Mouse (Mus musculus): ENCODE results near the gene Cpm.

Gene Cpm

DNA sequence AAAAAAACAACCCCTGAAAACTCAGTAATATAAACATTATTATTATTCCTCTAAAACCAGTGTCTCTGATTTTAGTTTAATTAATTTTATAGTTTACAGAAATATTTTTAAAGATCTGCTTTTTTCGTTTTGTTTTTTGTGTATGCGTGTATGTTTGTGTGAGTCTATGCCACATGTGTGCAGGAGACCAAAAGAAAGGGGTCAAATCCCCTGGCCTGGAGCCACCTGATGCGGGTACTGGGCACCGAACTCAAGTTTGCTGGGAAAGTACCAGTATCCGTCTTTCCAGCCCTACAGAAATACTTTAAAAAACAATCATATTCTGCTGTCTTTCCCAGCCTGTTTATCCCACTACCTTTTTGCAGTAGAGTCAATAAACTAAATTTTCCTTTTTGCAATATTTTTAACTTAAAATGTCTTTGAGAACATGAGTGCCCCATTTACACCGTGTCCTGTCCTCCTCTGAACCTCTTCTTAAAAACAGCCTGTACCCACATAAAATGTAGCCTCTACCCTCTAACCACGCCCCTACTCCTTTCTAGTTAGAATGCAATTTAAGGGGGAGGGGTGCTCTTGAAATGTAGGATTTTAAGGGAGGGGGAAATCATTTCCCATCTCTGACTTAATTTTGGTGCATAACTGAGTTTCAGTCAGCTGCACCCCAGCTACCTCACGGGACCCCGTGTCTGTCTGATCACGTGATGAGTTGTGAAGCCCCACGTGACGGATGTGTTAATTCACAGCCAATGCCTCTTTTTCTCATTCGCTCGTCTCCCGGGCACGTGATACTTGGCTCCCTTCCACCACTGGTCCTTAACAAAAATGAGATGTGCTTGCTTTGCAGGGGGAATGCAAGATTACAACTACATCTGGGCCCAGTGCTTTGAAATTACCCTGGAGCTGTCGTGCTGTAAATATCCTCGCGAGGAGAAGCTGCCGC lies 46.1 kb downstream of the Cpm start:
- peak; percentile 30 to 72 for DNase-seq (ENCODE audit: low spot score in 2 of 2)

DNA sequence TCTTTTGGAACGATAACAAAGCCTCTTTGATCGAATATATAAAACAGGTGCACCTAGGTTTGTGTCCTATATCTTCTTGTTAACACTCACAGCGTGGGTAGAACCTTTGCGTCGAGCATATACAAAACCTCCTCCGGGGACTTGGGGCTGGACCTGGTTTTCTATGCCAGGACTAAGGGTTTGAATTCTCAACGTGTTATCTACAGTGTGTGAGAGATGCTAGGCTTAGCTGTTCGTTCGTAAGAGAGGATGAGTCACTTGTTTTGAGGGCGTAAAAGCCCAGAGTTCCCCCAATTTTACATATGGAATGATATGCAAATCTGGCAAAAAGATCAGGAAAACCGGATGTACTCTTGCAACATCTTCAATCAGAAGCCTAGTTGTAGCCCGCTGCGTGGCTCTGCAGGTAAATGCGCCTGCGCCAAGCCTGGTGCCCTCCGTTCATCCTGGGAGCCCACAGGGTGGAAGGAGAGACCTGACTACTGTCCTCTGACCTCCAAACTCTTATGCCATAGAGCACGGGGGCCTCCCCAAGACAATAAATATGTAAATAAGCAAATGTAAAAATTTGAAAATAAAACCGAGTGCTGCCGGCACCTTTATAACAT lies 46.8 kb downstream of the Cpm start:
- no peak for DNase-seq (ENCODE audit: low spot score in 2 of 2)

- DNase-seq (ENCODE audit: low spot score in 2 of 2): peak; percentile 11 to 29
Measured at GRCm38 (mm10) chr10:117676644-117677313, 47.5 kb downstream of the Cpm start.

GRCm38 (mm10) chr10:117677494-117678236 lies 48.4 kb downstream of the Cpm start:
- no peak for DNase-seq (ENCODE audit: low spot score in 2 of 2)

GRCm38 (mm10) chr10:117678357-117678756 lies 49.1 kb downstream of the Cpm start:
- DNase-seq (ENCODE audit: low spot score in 2 of 2): no peak

DNA sequence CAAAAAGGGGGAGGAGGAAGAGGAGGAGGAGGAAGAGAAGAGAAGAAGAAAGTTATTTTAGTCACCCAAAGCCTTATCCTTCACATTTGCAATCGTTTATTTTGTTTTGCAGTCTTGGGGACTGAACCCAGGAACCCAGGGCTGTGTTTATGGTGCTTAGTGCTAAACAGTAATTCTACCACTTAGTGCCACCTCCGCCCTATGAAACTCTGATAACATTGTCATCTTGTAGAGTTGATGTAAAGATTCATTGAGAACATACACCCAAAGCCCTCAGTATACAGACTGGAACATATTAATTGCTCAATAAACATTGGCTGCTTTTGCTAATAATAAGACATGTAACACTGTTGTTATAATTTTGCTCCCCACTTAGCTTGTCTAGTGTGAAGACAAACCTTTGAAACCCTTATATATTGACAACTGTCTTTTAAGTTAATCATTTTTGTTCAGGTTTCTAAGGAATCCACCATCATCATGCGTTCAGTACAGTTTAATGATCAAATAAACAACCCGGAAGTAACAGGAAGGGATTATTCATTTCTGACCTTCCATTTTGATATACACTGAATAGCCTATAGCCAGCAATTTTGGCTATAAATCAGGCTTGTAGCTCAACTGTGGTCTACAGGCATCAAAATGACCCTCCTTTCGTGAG lies 49.9 kb downstream of the Cpm start:
- no peak for DNase-seq (ENCODE audit: low spot score in 2 of 2)

DNA sequence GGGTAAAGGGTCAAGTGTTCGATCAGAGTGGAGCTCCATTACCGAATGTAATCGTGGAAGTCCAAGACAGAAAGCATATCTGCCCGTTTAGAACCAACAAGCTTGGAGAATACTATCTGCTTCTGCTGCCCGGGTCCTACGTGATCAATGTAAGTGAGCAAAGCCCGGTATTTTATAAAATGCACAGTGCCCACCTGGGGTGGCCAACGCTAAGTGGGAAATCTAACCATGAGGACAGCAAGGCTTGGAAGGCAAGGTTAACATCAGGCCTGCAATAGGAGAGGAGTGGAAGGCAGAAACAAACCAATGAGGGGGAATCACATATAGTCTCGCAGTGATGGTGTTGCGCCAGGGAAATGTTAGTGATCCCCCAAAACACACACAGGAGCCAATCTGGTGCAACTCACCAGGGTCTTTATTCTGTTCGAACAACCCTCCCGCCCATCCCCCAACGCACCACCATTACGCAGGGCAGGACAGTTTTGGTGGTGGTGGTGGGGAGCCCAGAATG lies 50.7 kb downstream of the Cpm start:
- no peak for DNase-seq (ENCODE audit: low spot score in 2 of 2)

- no peak for DNase-seq (ENCODE audit: low spot score in 2 of 2)
Measured at GRCm38 (mm10) chr10:117680868-117681513, 51.7 kb downstream of the Cpm start.

- no peak for DNase-seq (ENCODE audit: low spot score in 2 of 2)
Measured at GRCm38 (mm10) chr10:117681543-117681942, 52.2 kb downstream of the Cpm start.

- no peak for DNase-seq (ENCODE audit: low spot score in 2 of 2)
Measured at GRCm38 (mm10) chr10:117681999-117682857, 52.9 kb downstream of the Cpm start.

- no peak for DNase-seq (ENCODE audit: low spot score in 2 of 2)
Measured at GRCm38 (mm10) chr10:117682858-117683733, 53.8 kb downstream of the Cpm start.

DNA sequence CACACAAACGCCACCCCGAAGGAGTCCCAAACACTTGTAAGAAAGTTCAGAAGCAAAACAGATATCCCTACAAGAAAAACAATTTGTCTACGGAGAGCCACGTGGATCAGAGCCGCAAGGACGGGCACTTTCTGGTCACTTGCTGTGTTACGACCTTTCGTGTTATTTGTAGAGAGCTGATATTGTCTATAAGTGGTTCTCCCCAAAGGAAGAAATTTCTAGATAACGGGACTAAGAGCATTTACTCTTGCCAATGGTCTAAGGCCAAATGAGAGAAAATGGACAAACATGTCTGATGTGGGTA lies 54.4 kb downstream of the Cpm start:
- no peak for DNase-seq (ENCODE audit: low spot score in 2 of 2)

GRCm38 (mm10) chr10:117684298-117685170 lies 55.2 kb downstream of the Cpm start:
- no peak for DNase-seq (ENCODE audit: low spot score in 2 of 2)

- no peak for DNase-seq (ENCODE audit: low spot score in 2 of 2)
Measured at GRCm38 (mm10) chr10:117685171-117685848, 56.0 kb downstream of the Cpm start.

DNA sequence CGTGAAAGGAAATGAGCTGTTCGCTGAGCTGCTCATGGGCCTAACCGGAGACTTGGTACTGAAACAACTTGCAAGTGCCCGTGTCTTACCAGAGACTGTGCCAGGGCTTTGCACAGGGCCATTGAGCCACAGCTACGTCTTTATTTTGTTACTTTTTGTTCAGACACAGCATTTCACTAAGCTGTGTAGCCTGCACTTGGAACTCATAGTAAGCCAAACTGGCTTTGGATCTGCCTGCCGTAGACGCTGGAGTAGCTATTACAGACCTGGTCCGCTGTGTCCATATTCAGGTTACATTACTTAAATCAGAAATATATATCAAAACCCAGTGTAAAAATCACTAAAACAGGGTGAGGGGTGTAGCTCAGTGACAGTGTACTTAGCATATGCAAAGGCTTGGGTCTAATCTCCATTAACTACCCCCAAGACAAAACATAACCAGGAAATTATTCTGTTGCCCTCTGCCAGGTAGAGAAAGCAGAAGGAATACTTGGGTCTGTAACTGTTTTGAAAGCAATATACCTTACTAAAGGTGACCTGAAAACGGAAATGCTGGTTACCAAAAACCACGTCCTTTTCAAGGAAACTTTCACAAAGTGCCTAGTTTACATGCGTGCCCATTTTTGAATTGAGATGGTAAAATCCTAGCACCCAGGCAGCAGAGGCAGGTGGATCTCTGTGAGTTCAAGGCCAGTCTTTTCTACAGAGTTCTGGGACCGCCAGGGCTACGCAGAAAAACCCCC lies 56.7 kb downstream of the Cpm start:
- no peak for DNase-seq (ENCODE audit: low spot score in 2 of 2)

DNA sequence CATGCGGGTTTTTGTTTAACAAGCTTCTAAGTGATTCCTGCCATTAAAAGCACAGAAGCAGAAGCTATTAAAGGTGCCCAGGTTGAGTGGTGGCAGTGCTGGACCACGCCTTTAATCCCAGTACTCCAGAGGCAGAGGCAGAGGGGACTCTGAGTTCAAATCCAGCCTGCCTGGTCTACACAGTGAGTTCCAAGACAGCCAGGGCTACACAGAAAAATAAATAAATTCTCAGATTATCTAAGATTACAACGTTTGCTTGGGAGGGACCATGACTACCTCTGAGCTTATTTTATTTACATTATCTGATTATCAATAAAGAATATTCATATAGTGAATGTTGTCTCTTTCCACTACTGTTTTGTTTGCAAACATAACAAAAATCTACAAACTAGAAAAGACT lies 57.7 kb downstream of the Cpm start:
- no peak for DNase-seq (ENCODE audit: low spot score in 2 of 2)

GRCm38 (mm10) chr10:117687577-117687976 lies 58.3 kb downstream of the Cpm start:
- DNase-seq (ENCODE audit: low spot score in 2 of 2): no peak

Data from natural killer cell, adult 2 months (primary cell).